Comparison of ENCODE assay signal across 11 mouse cellular contexts in the genomic region with DNA sequence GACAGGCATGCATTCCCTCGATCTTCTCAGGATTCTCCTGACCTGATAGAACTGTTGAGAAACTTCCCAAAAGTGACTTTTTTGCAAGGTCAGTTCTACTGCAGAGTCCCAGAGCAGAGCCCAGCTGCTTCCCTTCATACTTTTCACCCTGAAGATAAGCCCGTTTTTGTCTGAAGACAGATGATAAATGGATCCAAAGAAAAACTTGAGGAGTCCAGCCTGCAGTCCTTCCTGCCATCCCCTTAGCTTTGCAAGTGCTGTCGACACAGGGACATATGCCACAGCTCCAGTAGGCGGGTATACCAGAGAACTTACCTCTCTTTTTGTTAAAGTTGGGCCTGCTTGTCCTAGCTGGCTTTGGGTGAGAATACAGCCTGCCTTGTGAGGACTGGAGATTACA. TPM values are rescaled to one million over a fixed set of nuclear protein-coding genes. Genes with fewer than 3 reads are reported as not detected.
A peak's percentile ranks its signal among the peaks of the same experiment; 100 is the strongest.
DNase-seq lines count a peak whose midpoint lies in the region; ATAC-seq and TF ChIP-seq lines count a peak whose summit lies in the region.
"Had no signal": no experiment of that assay in that cellular context is flagged by ENCODE, and none has a peak within 500 bp of the region (broad histone marks: within the 10 kb centered on the region; RNA-seq: fewer than 3 reads in every experiment).

No protein-coding gene starts in this region.

- no peak overlapping the region; the same call in 1 of the 2 replicates for H3K4me2 ChIP-seq in heart, embryonic 11.5 days
- no peak overlapping the region for H3K4me2 ChIP-seq in lung, embryonic 15.5 days
- H3K4me2 ChIP-seq in heart, embryonic 15.5 days, result no peak overlapping the region
- H3K4me2 ChIP-seq: forebrain, embryonic 15.5 days; limb, embryonic 12.5 days had no signal

- TF ChIP-seq POLR2A in small intestine, adult 2 months (IDR thresholded peaks at IDR 0.05; ENCODE audit: low read depth, low read length), result no peak

- H3K9me3 ChIP-seq in heart, embryonic 11.5 days (replicated peaks; ENCODE audit: control insufficient read depth, low read length), result no peaks in the 10 kb centered on the region
- H3K9me3 ChIP-seq in lung, embryonic 15.5 days, result no peaks in the 10 kb centered on the region
- no peaks in the 10 kb centered on the region for H3K9me3 ChIP-seq in heart, embryonic 15.5 days (replicated peaks)
- H3K9me3 ChIP-seq: forebrain, embryonic 15.5 days; limb, embryonic 12.5 days had no signal

- no peak overlapping the region for H3K4me3 ChIP-seq in heart, embryonic 11.5 days (ENCODE audit: low read depth, low read length)
- H3K4me3 ChIP-seq in lung, embryonic 15.5 days, result no peak overlapping the region
- no peak overlapping the region for H3K4me3 ChIP-seq in heart, embryonic 15.5 days
- no peak overlapping the region for H3K4me3 ChIP-seq in small intestine, adult 2 months (ENCODE audit: low read depth, low read length)
- H3K4me3 ChIP-seq: forebrain, embryonic 15.5 days; limb, embryonic 12.5 days had no signal

- H3K36me3 ChIP-seq in heart, embryonic 11.5 days (ENCODE audit: control insufficient read depth, insufficient read depth, low read length), result no peaks in the 10 kb centered on the region
- no peaks in the 10 kb centered on the region for H3K36me3 ChIP-seq in lung, embryonic 15.5 days
- no peaks in the 10 kb centered on the region for H3K36me3 ChIP-seq in heart, embryonic 15.5 days
- H3K36me3 ChIP-seq in small intestine, adult 2 months (ENCODE audit: control insufficient read depth, insufficient read depth, low read length), result no peaks in the 10 kb centered on the region
- H3K36me3 ChIP-seq: forebrain, embryonic 15.5 days had no signal

- no peaks in the 10 kb centered on the region for H3K27me3 ChIP-seq in heart, embryonic 11.5 days (ENCODE audit: control insufficient read depth, insufficient read depth, low read length)
- no peaks in the 10 kb centered on the region for H3K27me3 ChIP-seq in lung, embryonic 15.5 days
- H3K27me3 ChIP-seq in heart, embryonic 15.5 days, result no peaks in the 10 kb centered on the region
- H3K27me3 ChIP-seq in small intestine, adult 2 months (ENCODE audit: control insufficient read depth, insufficient read depth, low read length), result no peaks in the 10 kb centered on the region
- H3K27me3 ChIP-seq: forebrain, embryonic 15.5 days; limb, embryonic 12.5 days had no signal

- peak overlapping the region; percentile 55; the same call in 1 of the 2 replicates for H3K9ac ChIP-seq in heart, embryonic 11.5 days (ENCODE audit: low read depth, low read length)
- H3K9ac ChIP-seq in lung, embryonic 15.5 days, result no peak overlapping the region
- H3K9ac ChIP-seq in heart, embryonic 15.5 days, result no peak overlapping the region
- H3K9ac ChIP-seq: forebrain, embryonic 15.5 days; limb, embryonic 12.5 days had no signal

- 35% methylated on average over 4 of the region's 4 CpGs for WGBS in heart, embryonic 11.5 days (ENCODE audit: insufficient replicate concordance)
- 27% methylated on average over 4 of the region's 4 CpGs for WGBS in lung, embryonic 15.5 days
- 37% methylated on average over 4 of the region's 4 CpGs for WGBS in heart, embryonic 15.5 days
- 54% methylated on average over 4 of the region's 4 CpGs for WGBS in small intestine, adult 2 months

- peaks cover 68% of the 10 kb centered on the region for H3K4me1 ChIP-seq in heart, embryonic 11.5 days (ENCODE audit: control insufficient read depth, insufficient read depth, low read length)
- peaks cover 63% of the 10 kb centered on the region for H3K4me1 ChIP-seq in lung, embryonic 15.5 days
- H3K4me1 ChIP-seq in heart, embryonic 15.5 days (replicated peaks), result peaks cover 75% of the 10 kb centered on the region
- H3K4me1 ChIP-seq in small intestine, adult 2 months (ENCODE audit: control insufficient read depth, insufficient read depth, insufficient read length, low read length), result peaks cover 54% of the 10 kb centered on the region

- no peak for ATAC-seq in heart, embryonic 11.5 days (replicated peaks; ENCODE audit: insufficient number of reproducible peaks, low FRiP score, low TSS enrichment)
- ATAC-seq in lung, embryonic 15.5 days (ENCODE audit: borderline replicate concordance, extremely low read depth, low FRiP score, low TSS enrichment), result no peak; the same call in 1 of the 2 replicates
- ATAC-seq in heart, embryonic 15.5 days (replicated peaks; ENCODE audit: insufficient number of reproducible peaks, insufficient read depth, low FRiP score, low read depth), result no peak
- ATAC-seq: CD4-positive, CD25-positive, alpha-beta regulatory T cell, adult 4 months; forebrain, embryonic 15.5 days had no signal

- peak overlapping the region; percentile 73 for H3K27ac ChIP-seq in heart, embryonic 11.5 days (ENCODE audit: low read depth, low read length)
- H3K27ac ChIP-seq in lung, embryonic 15.5 days, result peak overlapping the region; percentile 18; the same call in 1 of the 2 replicates
- H3K27ac ChIP-seq in heart, embryonic 15.5 days, result peak overlapping the region; percentile 57
- H3K27ac ChIP-seq in small intestine, adult 2 months (ENCODE audit: insufficient read depth, low read depth, low read length), result peak overlapping the region; percentile 74
- H3K27ac ChIP-seq: forebrain, embryonic 15.5 days; limb, embryonic 12.5 days had no signal

- intact Hi-C loops in heart, postnatal 36 days (cut with DNase I), result loop anchor here (2.0 kb wide), 1 partner anchor 13 kb away; no protein-coding TSS in a partner anchor

- no peak for TF ChIP-seq CTCF in small intestine, adult 2 months (IDR thresholded peaks at IDR 0.05; ENCODE audit: extremely low read depth, insufficient read length, insufficient replicate concordance, low read depth, low read length)

- no peak for DNase-seq in heart, postnatal 36 days
- DNase-seq in lung, postnatal 36 days, result no peak
- DNase-seq in B cell, adult 2 months, result no peak
- no peak for DNase-seq in yolk sac, embryonic 10.5 days (ENCODE audit: low spot score)

RNA-seq across cellular contexts. Expression of gene Ell, which starts 22.1 kb away (rescaled TPM):
- polyA plus RNA-seq in heart, embryonic 11.5 days (2014; fragmentation: Nextera tagmentation; extraction: Ambion mirVana), result 14.1 and 14.7 TPM in 2 replicates
- total RNA-seq in heart, postnatal 36 days (2021), result 10 to 100 TPM; 12.0 to 12.1 TPM
- 17.2 and 17.5 TPM in 2 replicates for polyA plus RNA-seq in lung, embryonic 15.5 days (2015; fragmentation: Nextera tagmentation; extraction: Ambion mirVana)
- polyA plus RNA-seq in heart, embryonic 15.5 days (2015; fragmentation: Nextera tagmentation; extraction: Ambion mirVana), result 10.8 and 15.0 TPM in 2 replicates
- 20.5 and 45.6 TPM in 2 replicates for polyA plus RNA-seq in small intestine, adult 2 months (2012; rRNA removed)

RNA-seq across cellular contexts. Expression of gene Isyna1, which starts 32.8 kb away (rescaled TPM):
- polyA plus RNA-seq in heart, embryonic 11.5 days (2014; fragmentation: Nextera tagmentation; extraction: Ambion mirVana), result 86.0 and 95.3 TPM in 2 replicates
- 10 to 100 TPM; 22.2 to 25.8 TPM for total RNA-seq in heart, postnatal 36 days (2021)
- polyA plus RNA-seq in lung, embryonic 15.5 days (2015; fragmentation: Nextera tagmentation; extraction: Ambion mirVana), result 134 TPM in 2 replicates
- 92.9 and 121 TPM in 2 replicates for polyA plus RNA-seq in heart, embryonic 15.5 days (2015; fragmentation: Nextera tagmentation; extraction: Ambion mirVana)
- polyA plus RNA-seq in small intestine, adult 2 months (2012; rRNA removed), result 61.8 and 92.4 TPM in 2 replicates

RNA-seq across cellular contexts. Expression of gene Kxd1, which starts 33.6 kb away (rescaled TPM):
- polyA plus RNA-seq in heart, embryonic 11.5 days (2014; fragmentation: Nextera tagmentation; extraction: Ambion mirVana), result 67.3 and 68.1 TPM in 2 replicates
- 10 to 100 TPM; 88.4 to 91.4 TPM for total RNA-seq in heart, postnatal 36 days (2021)
- 50.0 and 54.4 TPM in 2 replicates for polyA plus RNA-seq in lung, embryonic 15.5 days (2015; fragmentation: Nextera tagmentation; extraction: Ambion mirVana)
- 64.5 and 68.8 TPM in 2 replicates for polyA plus RNA-seq in heart, embryonic 15.5 days (2015; fragmentation: Nextera tagmentation; extraction: Ambion mirVana)
- 34.3 and 64.4 TPM in 2 replicates for polyA plus RNA-seq in small intestine, adult 2 months (2012; rRNA removed)

RNA-seq across cellular contexts. Expression of gene Fkbp8, which starts 33.8 kb away (rescaled TPM):
- polyA plus RNA-seq in heart, embryonic 11.5 days (2014; fragmentation: Nextera tagmentation; extraction: Ambion mirVana), result 202 and 212 TPM in 2 replicates
- 100 to 1,000 TPM; 133 to 138 TPM for total RNA-seq in heart, postnatal 36 days (2021)
- polyA plus RNA-seq in lung, embryonic 15.5 days (2015; fragmentation: Nextera tagmentation; extraction: Ambion mirVana), result 307 and 313 TPM in 2 replicates
- 203 and 274 TPM in 2 replicates for polyA plus RNA-seq in heart, embryonic 15.5 days (2015; fragmentation: Nextera tagmentation; extraction: Ambion mirVana)
- 300 and 623 TPM in 2 replicates for polyA plus RNA-seq in small intestine, adult 2 months (2012; rRNA removed)

RNA-seq across cellular contexts. Expression of gene Ssbp4, which starts 47.3 kb away (rescaled TPM):
- 72.5 and 78.9 TPM in 2 replicates for polyA plus RNA-seq in heart, embryonic 11.5 days (2014; fragmentation: Nextera tagmentation; extraction: Ambion mirVana)
- total RNA-seq in heart, postnatal 36 days (2021), result 10 to 100 TPM; 28.9 to 35.0 TPM
- 111 and 122 TPM in 2 replicates for polyA plus RNA-seq in lung, embryonic 15.5 days (2015; fragmentation: Nextera tagmentation; extraction: Ambion mirVana)
- polyA plus RNA-seq in heart, embryonic 15.5 days (2015; fragmentation: Nextera tagmentation; extraction: Ambion mirVana), result 62.1 and 82.6 TPM in 2 replicates
- polyA plus RNA-seq in small intestine, adult 2 months (2012; rRNA removed), result 81.7 and 138 TPM in 2 replicates

Comparison
In these comparisons a context has a peak if more than half of its experiments do, and no peak if none do; other contexts are left out.
1. H3K27ac ChIP-seq: peak in every context shown above with its lines; median percentile 74 in small intestine, adult 2 months; 73 in heart, embryonic 11.5 days; 57 in heart, embryonic 15.5 days; 18 in lung, embryonic 15.5 days.